Mouse (Mus musculus) brain, embryonic 18.5 days (tissue): Measurements from ENCODE around the gene Uhrf1bp1.

ENCODE experiments used
- DNase-seq: peaks from one replicate; pipeline ENCODE4 v3.0.0-alpha.2; 2012; ENCODE audit warnings: low read depth, low spot score

The Uhrf1bp1 gene

DNA sequence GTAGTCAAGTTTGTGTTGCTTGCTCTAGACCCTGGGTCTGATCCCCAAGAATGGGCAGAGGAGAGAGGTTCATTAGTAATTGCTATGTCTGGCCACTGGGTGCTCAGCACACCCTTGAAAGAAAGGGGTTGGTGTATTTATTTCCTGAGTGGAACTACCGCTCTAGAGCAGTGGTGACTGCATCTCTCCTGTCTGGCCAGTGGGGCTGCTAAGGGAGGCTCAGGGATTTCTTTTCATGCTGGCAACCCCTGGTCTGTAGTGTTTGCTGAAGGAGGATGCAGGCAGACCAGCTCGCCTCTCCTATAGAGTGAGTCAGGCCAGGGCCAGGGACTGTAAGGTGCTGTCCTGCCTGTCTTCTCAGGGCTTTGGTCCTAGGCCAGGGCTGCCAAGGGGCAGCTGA is 90.9 kb downstream of the Uhrf1bp1 start:
- DNase-seq: no peak
